8 mouse cellular contexts compared by ENCODE assay signal in genomic region chr17:47923678-47924382, GRCm38 (mm10). TPM values are rescaled to one million over a fixed set of nuclear protein-coding genes. Genes with fewer than 3 reads are reported as not detected.
DNase-seq lines count a peak whose midpoint lies in the region; ATAC-seq and TF ChIP-seq lines count a peak whose summit lies in the region.

No protein-coding gene starts in this region.

- H3K9ac ChIP-seq in embryonic facial prominence, embryonic 15.5 days, result peak overlapping the region; percentile 63
- H3K9ac ChIP-seq in limb, embryonic 11.5 days (ENCODE audit: low read length), result peak overlapping the region; percentile 95
- peak overlapping the region; percentile 100 for H3K9ac ChIP-seq in midbrain, embryonic 11.5 days (ENCODE audit: low read length)
- peak overlapping the region; percentile 92 for H3K9ac ChIP-seq in stomach, postnatal 0 days (ENCODE audit: low read length)

- no peak for TF ChIP-seq EP300 in stomach, postnatal 0 days (optimal IDR thresholded peaks at IDR 0.05)

- intact Hi-C loops in heart, postnatal 14 days (cut with DNase I), result loop anchor here (1.0 to 5.0 kb wide), 3 partner anchors 47 to 123 kb away; no protein-coding TSS in a partner anchor

- DNase-seq in 416B (ENCODE audit: low read depth), result peak; percentile 29
- peak; percentile 82 for DNase-seq in NIH3T3 (ENCODE audit: low read depth)
- DNase-seq in heart, postnatal 14 days, result peak; percentile 67 to 69
- peak; percentile 80 for DNase-seq in limb, embryonic 11.5 days (ENCODE audit: low spot score)
- peak; percentile 95 for DNase-seq in midbrain, embryonic 11.5 days (ENCODE audit: low spot score, missing footprints)
- DNase-seq in stomach, postnatal 0 days (ENCODE audit: low spot score), result peak; percentile 79

- peaks cover 47% of the 10 kb centered on the region for H3K4me1 ChIP-seq in embryonic facial prominence, embryonic 15.5 days
- H3K4me1 ChIP-seq in limb, embryonic 11.5 days (ENCODE audit: control insufficient read depth, insufficient read depth, low read length), result peaks cover 21% of the 10 kb centered on the region
- H3K4me1 ChIP-seq in midbrain, embryonic 11.5 days (ENCODE audit: control insufficient read depth, insufficient read depth, low read length), result peaks cover 41% of the 10 kb centered on the region
- H3K4me1 ChIP-seq in stomach, postnatal 0 days (replicated peaks; ENCODE audit: control insufficient read depth, insufficient read depth), result peaks cover 3% of the 10 kb centered on the region; the same call in 1 of the 2 replicates

- WGBS in embryonic facial prominence, embryonic 15.5 days, result under 1% methylated on average over 63 of the region's 65 CpGs
- 0% methylated on average over 62 of the region's 65 CpGs for WGBS in limb, embryonic 11.5 days
- WGBS in midbrain, embryonic 11.5 days, result under 1% methylated on average over 63 of the region's 65 CpGs
- under 1% methylated on average over 53 of the region's 65 CpGs for WGBS in stomach, postnatal 0 days

- 0 out of 2 replicates have a peak, but pooled peaks cover 3% of the 10 kb centered on the region for H3K27me3 ChIP-seq in embryonic facial prominence, embryonic 15.5 days
- peaks cover 12% of the 10 kb centered on the region for H3K27me3 ChIP-seq in limb, embryonic 11.5 days (ENCODE audit: control insufficient read depth, insufficient read depth, low read length)
- H3K27me3 ChIP-seq in midbrain, embryonic 11.5 days (ENCODE audit: control insufficient read depth, insufficient read depth, low read length), result no peaks in the 10 kb centered on the region
- H3K27me3 ChIP-seq in stomach, postnatal 0 days (ENCODE audit: control insufficient read depth, insufficient read depth, low read length), result no peaks in the 10 kb centered on the region

- peak; percentile 51 for ATAC-seq in embryonic facial prominence, embryonic 15.5 days (ENCODE audit: insufficient number of reproducible peaks, low FRiP score, low TSS enrichment, low read depth)
- ATAC-seq in limb, embryonic 11.5 days (ENCODE audit: insufficient number of reproducible peaks, low FRiP score, low TSS enrichment, low read depth), result peak; percentile 48
- ATAC-seq in midbrain, embryonic 11.5 days (ENCODE audit: low FRiP score), result peak; percentile 60
- peak; percentile 34 for ATAC-seq in stomach, postnatal 0 days (ENCODE audit: low FRiP score, low TSS enrichment)
- ATAC-seq in activated CD4-positive, CD25-positive, alpha-beta regulatory T cell, adult 4 months, result no peak

- H3K4me3 ChIP-seq in embryonic facial prominence, embryonic 15.5 days (replicated peaks), result peak overlapping the region; percentile 81
- peak overlapping the region; percentile 95 for H3K4me3 ChIP-seq in limb, embryonic 11.5 days (ENCODE audit: low read depth, low read length)
- H3K4me3 ChIP-seq in midbrain, embryonic 11.5 days (ENCODE audit: low read depth, low read length), result peak overlapping the region; percentile 88
- H3K4me3 ChIP-seq in stomach, postnatal 0 days (ENCODE audit: low read depth, low read length), result peak overlapping the region; percentile 96

- no peaks in the 10 kb centered on the region for H3K9me3 ChIP-seq in embryonic facial prominence, embryonic 15.5 days (replicated peaks)
- H3K9me3 ChIP-seq in limb, embryonic 11.5 days (ENCODE audit: control insufficient read depth, low read length), result no peaks in the 10 kb centered on the region
- no peaks in the 10 kb centered on the region for H3K9me3 ChIP-seq in midbrain, embryonic 11.5 days (ENCODE audit: control insufficient read depth, low read length)
- no peaks in the 10 kb centered on the region for H3K9me3 ChIP-seq in stomach, postnatal 0 days (ENCODE audit: control insufficient read depth, low read length)

- 0 out of 2 replicates have a peak, but pooled peaks have one; percentile 3 for TF ChIP-seq CTCF in stomach, postnatal 0 days (IDR thresholded peaks at IDR 0.05; ENCODE audit: low read depth)

- H3K36me3 ChIP-seq in embryonic facial prominence, embryonic 15.5 days, result no peaks in the 10 kb centered on the region
- peaks cover 4% of the 10 kb centered on the region; the same call in 1 of the 2 replicates for H3K36me3 ChIP-seq in limb, embryonic 11.5 days (ENCODE audit: control insufficient read depth, insufficient read depth, low read length)
- H3K36me3 ChIP-seq in midbrain, embryonic 11.5 days (ENCODE audit: control insufficient read depth, insufficient read depth, low read length), result no peaks in the 10 kb centered on the region
- H3K36me3 ChIP-seq in stomach, postnatal 0 days (ENCODE audit: control insufficient read depth, insufficient read depth, low read length), result no peaks in the 10 kb centered on the region

- H3K4me2 ChIP-seq in embryonic facial prominence, embryonic 15.5 days (replicated peaks), result peak overlapping the region; percentile 92
- H3K4me2 ChIP-seq in limb, embryonic 11.5 days (ENCODE audit: low read depth, severe bottlenecking), result peak overlapping the region; percentile 92
- H3K4me2 ChIP-seq in midbrain, embryonic 11.5 days, result peak overlapping the region; percentile 93
- H3K4me2 ChIP-seq in stomach, postnatal 0 days (replicated peaks; ENCODE audit: low read depth), result peak overlapping the region; percentile 90

- peak overlapping the region; percentile 95 for H3K27ac ChIP-seq in embryonic facial prominence, embryonic 15.5 days (replicated peaks)
- peak overlapping the region; percentile 91 for H3K27ac ChIP-seq in limb, embryonic 11.5 days (replicated peaks; ENCODE audit: low read depth, low read length)
- peak overlapping the region; percentile 96 for H3K27ac ChIP-seq in midbrain, embryonic 11.5 days (ENCODE audit: low read depth, low read length)
- H3K27ac ChIP-seq in stomach, postnatal 0 days (replicated peaks), result peak overlapping the region; percentile 97

RNA-seq across cellular contexts. Expression of gene Foxp4, which starts 0.6 kb away (rescaled TPM):
- polyA plus RNA-seq in embryonic facial prominence, embryonic 15.5 days (2015; fragmentation: Nextera tagmentation; extraction: Ambion mirVana), result 17.0 and 19.3 TPM in 2 replicates
- total RNA-seq in heart, postnatal 14 days (2021), result 10 to 100 TPM; 12.2 to 13.6 TPM
- 30.5 and 30.7 TPM in 2 replicates for polyA plus RNA-seq in limb, embryonic 11.5 days (2014; fragmentation: Nextera tagmentation; extraction: Ambion mirVana)
- polyA plus RNA-seq in midbrain, embryonic 11.5 days (2014; fragmentation: Nextera tagmentation; extraction: Ambion mirVana), result 24.6 and 27.5 TPM in 2 replicates
- 14.6 and 17.9 TPM in 2 replicates for polyA plus RNA-seq in stomach, postnatal 0 days (2015; fragmentation: Nextera tagmentation; extraction: Ambion mirVana)
- polyA plus RNA-seq in activated CD4-positive, CD25-positive, alpha-beta regulatory T cell, adult 4 months (2017; shearing (Covaris generic)), result 1 to 10 TPM; 3.8 to 4.6 TPM

Comparison
In these comparisons a context has a peak if more than half of its experiments do, and no peak if none do; other contexts are left out.
1. DNase-seq: peak in every context shown above with its lines; median percentile 95 in midbrain, embryonic 11.5 days; 82 in NIH3T3; 80 in limb, embryonic 11.5 days; 79 in stomach, postnatal 0 days; 68 in heart, postnatal 14 days; 29 in 416B.